10 mouse cellular contexts compared by ENCODE assay signal in genomic region chr1:157798561-157799553, GRCm38 (mm10).
DNase-seq lines count a peak whose midpoint lies in the region; ATAC-seq and TF ChIP-seq lines count a peak whose summit lies in the region.
"Had no signal": no experiment of that assay in that cellular context is flagged by ENCODE, and none has a peak within 500 bp of the region (broad histone marks: within the 10 kb centered on the region; RNA-seq: fewer than 3 reads in every experiment).

No protein-coding gene starts in this region.

- no peaks in the 10 kb centered on the region for H3K9me3 ChIP-seq in heart, embryonic 12.5 days (replicated peaks)
- no peaks in the 10 kb centered on the region for H3K9me3 ChIP-seq in lung, postnatal 0 days (ENCODE audit: low read length)
- H3K9me3 ChIP-seq: liver, embryonic 13.5 days had no signal

- H3K4me1 ChIP-seq in heart, embryonic 12.5 days (replicated peaks) = no peaks in the 10 kb centered on the region
- no peaks in the 10 kb centered on the region for H3K4me1 ChIP-seq in lung, postnatal 0 days (ENCODE audit: insufficient read depth, low read depth, low read length)
- H3K4me1 ChIP-seq: liver, embryonic 13.5 days; megakaryocyte, embryonic 14.5 days had no signal

- ATAC-seq in heart, embryonic 12.5 days (ENCODE audit: insufficient number of reproducible peaks, low FRiP score) = no peak
- 0 out of 2 replicates have a peak, but pooled peaks have one; percentile 14 for ATAC-seq in lung, postnatal 0 days
- ATAC-seq in monocyte, adult 5-6 weeks (replicated peaks; ENCODE audit: insufficient number of reproducible peaks, low FRiP score, low TSS enrichment, poor library complexity, severe bottlenecking) = no peak

- TF ChIP-seq CTCF in lung, postnatal 0 days (IDR thresholded peaks at IDR 0.05) = no peak

- WGBS in heart, embryonic 12.5 days = 62% methylated on average over 21 of the region's 21 CpGs
- 41% methylated on average over 21 of the region's 21 CpGs for WGBS in lung, postnatal 0 days

- no peaks in the 10 kb centered on the region for H3K36me3 ChIP-seq in heart, embryonic 12.5 days
- H3K36me3 ChIP-seq in lung, postnatal 0 days (ENCODE audit: insufficient read depth, low read length) = no peaks in the 10 kb centered on the region
- H3K36me3 ChIP-seq: liver, embryonic 13.5 days had no signal

- peak; percentile 76 for DNase-seq in heart, adult 11 months
- peak; percentile 8 for DNase-seq in lung, postnatal 0 days (ENCODE audit: low spot score)
- DNase-seq in lung, postnatal 10 days = no peak
- DNase-seq in mesoderm, embryonic 11.5 days (ENCODE audit: low read depth, low spot score) = peak; percentile 6
- DNase-seq in retina, embryonic 14.5 days (ENCODE audit: low spot score) = peak; percentile 11
- DNase-seq in gastrocnemius, adult 8-10 months (ENCODE audit: low spot score in 2 of 2) = no peak
- DNase-seq: liver, embryonic 13.5 days had no signal

- no peak overlapping the region for H3K9ac ChIP-seq in heart, embryonic 12.5 days
- H3K9ac ChIP-seq in lung, postnatal 0 days (replicated peaks; ENCODE audit: low read depth) = no peak overlapping the region
- H3K9ac ChIP-seq: liver, embryonic 13.5 days had no signal

- H3K4me2 ChIP-seq in heart, embryonic 12.5 days = no peak overlapping the region
- no peak overlapping the region; the same call in 1 of the 2 replicates for H3K4me2 ChIP-seq in lung, postnatal 0 days (replicated peaks; ENCODE audit: low read depth, low read length)
- H3K4me2 ChIP-seq: liver, embryonic 13.5 days had no signal

- no peak overlapping the region for H3K27ac ChIP-seq in heart, embryonic 12.5 days (ENCODE audit: poor library complexity, severe bottlenecking)
- H3K27ac ChIP-seq in lung, postnatal 0 days (ENCODE audit: low read length) = no peak overlapping the region
- H3K27ac ChIP-seq: liver, embryonic 13.5 days had no signal

- H3K4me3 ChIP-seq in heart, embryonic 12.5 days = no peak overlapping the region
- no peak overlapping the region for H3K4me3 ChIP-seq in lung, postnatal 0 days (ENCODE audit: low read depth, low read length)
- H3K4me3 ChIP-seq: liver, embryonic 13.5 days; megakaryocyte, embryonic 14.5 days had no signal

- TF ChIP-seq EP300 in lung, postnatal 0 days (IDR thresholded peaks at IDR 0.05) = no peak

- no peaks in the 10 kb centered on the region for H3K27me3 ChIP-seq in heart, embryonic 12.5 days (replicated peaks)
- no peaks in the 10 kb centered on the region for H3K27me3 ChIP-seq in lung, postnatal 0 days (replicated peaks; ENCODE audit: insufficient read depth, low read length)
- H3K27me3 ChIP-seq: liver, embryonic 13.5 days; megakaryocyte, embryonic 14.5 days had no signal

Comparison
In these comparisons a context has a peak if more than half of its experiments do, and no peak if none do; other contexts are left out.
1. DNase-seq: peak in heart, adult 11 months (single experiment), lung, postnatal 0 days (single experiment), mesoderm, embryonic 11.5 days (single experiment) and retina, embryonic 14.5 days (single experiment); none in lung, postnatal 10 days (single experiment) and gastrocnemius, adult 8-10 months (0 of 2).